Mouse (Mus musculus) gastrocnemius, adult 2 months (tissue): ENCODE results near the gene H2-DMb2. TPM values are rescaled to one million over a fixed set of nuclear protein-coding genes. Genes with fewer than 3 reads are reported as not detected.
A peak's percentile ranks its signal among the peaks of the same experiment; 100 is the strongest.

ENCODE experiments used
- DNase-seq: peaks from one replicate; pipeline ENCODE4 v3.0.0; 2022
- H3K27ac ChIP-seq: fragments of 200-600 bp; 2 replicates; pipeline ENCODE4 v1.8.1; 2022; ENCODE audit warnings: mild to moderate bottlenecking
- H3K4me3 ChIP-seq: fragments of 200-600 bp; 2 replicates; pipeline ENCODE4 v1.8.1; 2022; ENCODE audit warnings: mild to moderate bottlenecking, moderate library complexity
- CTCF ChIP-seq: fragments of 200-600 bp; IDR thresholded peaks from 2 replicates; pipeline ENCODE4 v1.8.1; 2022; ENCODE audit warnings: antibody characterized with exemption, mild to moderate bottlenecking, moderate library complexity
- intact Hi-C: fragments of 180-260 bp; cut with DNase I; formaldehyde crosslinking; loops from one replicate; pipeline ENCODE4 v1.15.1; 2025
- total RNA-seq, 2 experiments: library from RNA; stranded (reverse); gene quantifications; 2 replicates each; pipeline ENCODE4 v1.2.3; 2021

Gene H2-DMb2
- total RNA-seq, 2 experiments from 2014 or later, result 0.46 to 0.47 TPM

DNA sequence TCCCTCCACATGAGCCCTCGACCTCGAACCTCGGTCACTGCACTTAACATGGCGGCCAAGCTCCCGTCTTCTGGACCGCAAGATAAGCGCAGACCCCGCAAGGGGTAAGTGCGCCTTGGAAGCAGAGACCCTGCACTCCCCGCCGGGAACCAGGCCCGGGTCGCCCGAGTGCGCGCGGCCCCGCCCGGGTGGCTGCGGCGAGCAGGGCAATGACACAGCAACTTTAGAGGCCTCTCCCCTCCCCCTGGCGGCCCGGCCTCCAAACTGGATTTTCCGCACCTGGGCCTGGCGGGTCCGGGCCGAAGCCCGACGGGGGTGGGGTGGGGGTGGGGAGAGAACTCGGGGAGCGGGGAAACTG is 22.3 kb upstream of the H2-DMb2 start:
- peak; percentile 96 for DNase-seq
- Histone ChIP-seq H3K4me3 (peak overlapping the region; percentile 81), H3K27ac (peak overlapping the region; percentile 99)
- intact Hi-C loops, result loop anchor here (5.0 kb wide), 1 partner anchor 88 kb away; the partner anchor contains the start of genes Rxrb and Slc39a7
- peak; percentile 49 for TF ChIP-seq CTCF

DNA sequence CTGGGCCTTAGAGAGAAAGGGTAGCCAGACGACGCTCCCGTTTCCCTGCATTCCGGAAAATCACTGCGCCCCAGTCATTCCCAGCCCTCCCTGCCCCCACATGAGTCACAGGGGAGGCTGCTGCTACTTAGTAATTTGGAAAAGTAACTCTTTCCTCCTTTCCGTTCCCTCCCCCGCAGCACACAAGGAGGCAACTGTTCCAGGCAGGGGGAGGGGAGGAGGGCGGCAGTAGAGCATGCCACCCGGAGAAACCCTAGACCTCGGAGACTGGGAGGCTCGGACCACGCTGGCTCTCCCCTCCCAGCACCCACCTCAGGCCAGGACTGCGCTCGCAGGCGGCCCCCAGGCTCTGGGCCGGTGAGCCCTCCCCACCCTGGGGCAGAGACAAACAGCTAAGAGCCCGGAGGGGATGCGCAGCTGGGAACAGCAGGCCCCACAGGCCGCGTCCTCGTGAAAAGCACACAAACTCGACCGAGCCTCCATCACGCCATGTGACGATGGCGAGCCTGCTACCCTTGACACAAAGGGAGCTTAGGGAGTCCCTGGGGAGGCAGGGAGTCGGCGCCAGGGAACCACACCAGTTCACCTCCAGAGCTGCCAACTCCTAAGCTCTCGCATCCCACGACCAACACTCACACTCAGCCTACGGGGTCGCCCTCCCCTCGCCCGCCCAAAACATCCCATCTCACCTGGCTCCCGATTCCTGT is 21.8 kb upstream of the H2-DMb2 start:
- intact Hi-C loops, result loop anchor here (5.0 kb wide), 1 partner anchor 89 kb away; the partner anchor contains the start of genes Rxrb and Slc39a7
- peak; percentile 94 for DNase-seq
- Histone ChIP-seq H3K4me3 (peak overlapping the region; percentile 81), H3K27ac (peak overlapping the region; percentile 99)
- TF ChIP-seq CTCF, result no peak

DNA sequence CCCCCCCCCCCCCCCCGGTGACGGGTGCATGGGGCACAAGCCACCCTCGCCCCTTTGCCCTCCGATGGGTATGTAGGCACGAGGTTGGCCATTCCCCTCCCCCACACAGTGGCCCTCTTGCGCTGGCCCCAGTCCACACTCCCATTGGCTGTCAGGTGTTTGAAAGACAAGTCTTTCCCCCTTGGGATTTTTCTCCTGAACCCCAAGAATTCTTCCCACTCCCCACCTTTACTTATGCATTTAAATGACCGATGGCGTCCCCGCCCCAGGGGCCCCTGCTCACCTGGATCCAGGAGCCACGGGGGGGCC is 21.3 kb upstream of the H2-DMb2 start:
- no peak for TF ChIP-seq CTCF
- Histone ChIP-seq H3K4me3 (peak overlapping the region; percentile 81), H3K27ac (peak overlapping the region; percentile 99)
- peak; percentile 85 for DNase-seq
- intact Hi-C loops, result loop anchor here (5.0 kb wide), 1 partner anchor 90 kb away; the partner anchor contains the start of genes Rxrb and Slc39a7

DNA sequence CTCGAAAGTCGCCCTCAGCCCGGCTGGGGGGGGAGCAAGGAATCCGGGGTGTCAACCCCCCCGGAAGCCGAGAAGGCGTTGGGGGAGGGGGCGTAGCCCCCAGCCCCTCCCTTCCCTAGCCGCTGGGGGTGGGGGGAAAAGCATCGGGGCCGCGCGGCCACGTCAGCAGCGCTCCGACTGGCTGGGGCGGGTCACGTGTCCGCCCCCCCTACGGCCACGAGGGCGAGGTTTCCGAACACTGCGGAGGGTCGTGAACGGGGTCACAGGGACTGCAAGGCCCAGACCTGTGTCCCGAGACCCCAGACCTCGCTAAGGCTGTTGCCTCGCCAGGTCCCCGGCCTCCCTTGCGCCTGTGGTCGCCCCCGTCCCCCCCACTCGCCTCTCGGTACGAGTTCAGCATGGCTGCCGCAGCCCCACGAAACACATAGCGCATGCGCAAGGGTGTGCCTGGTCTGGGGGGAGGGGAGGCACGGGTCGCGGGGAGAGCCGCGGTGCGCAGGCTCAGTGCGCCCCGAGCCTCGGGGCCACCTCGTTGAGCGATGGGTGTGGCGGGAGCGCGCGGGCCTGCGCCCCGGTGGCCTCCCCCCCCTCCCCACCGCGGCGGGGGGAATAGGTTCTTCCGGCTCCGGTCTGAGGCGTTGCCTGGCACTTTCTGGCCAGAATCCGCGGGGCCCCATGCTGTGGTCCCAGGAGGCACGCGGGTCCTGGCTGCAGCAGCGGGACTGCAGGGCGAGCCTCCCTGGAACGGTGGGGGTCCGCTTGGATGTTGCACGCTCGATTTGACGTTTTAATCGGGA is 20.7 kb upstream of the H2-DMb2 start, which contains the start of gene Brd2:
Gene Brd2, minus strand, starts transcription at position 447 of the 797 bp plus-strand sequence.
- Histone ChIP-seq H3K27ac (peak within 1 kb of the TSS; percentile 99), H3K4me3 (peak within 1 kb of the TSS; percentile 81)
- intact Hi-C loops, result loop anchor here (5.0 kb wide), 1 partner anchor 90 kb away; the partner anchor contains the start of genes Rxrb and Slc39a7
- TF ChIP-seq CTCF, result peak; percentile 10; the same call in 1 of the 2 replicates
- DNase-seq, result peak; percentile 99

DNA sequence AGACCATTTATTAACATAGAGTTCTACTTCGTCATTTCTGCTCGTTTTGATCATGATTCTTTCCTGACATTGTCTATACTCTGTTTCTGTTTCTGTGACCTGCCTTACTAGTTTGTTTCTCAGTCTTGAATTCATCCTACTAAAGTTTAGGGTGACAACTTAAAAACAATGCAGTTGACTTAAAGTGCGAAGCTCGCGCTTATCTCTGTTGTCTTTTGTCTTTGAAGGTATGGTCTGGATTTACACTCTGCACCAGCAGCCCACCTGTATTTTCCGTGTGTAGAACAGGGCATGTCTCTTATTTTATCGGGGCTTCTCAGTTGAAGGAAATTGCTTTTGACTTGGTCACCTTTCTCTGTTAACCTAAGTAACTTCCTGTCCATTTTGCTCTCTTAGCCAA is 20.0 kb upstream of the H2-DMb2 start:
- Histone ChIP-seq H3K27ac (peak overlapping the region; percentile 99), H3K4me3 (peak overlapping the region; percentile 81)
- TF ChIP-seq CTCF, result no peak
- intact Hi-C loops, result loop anchor here (5.0 kb wide), 1 partner anchor 91 kb away; the partner anchor contains the start of genes Rxrb and Slc39a7
- DNase-seq, result no peak

DNA sequence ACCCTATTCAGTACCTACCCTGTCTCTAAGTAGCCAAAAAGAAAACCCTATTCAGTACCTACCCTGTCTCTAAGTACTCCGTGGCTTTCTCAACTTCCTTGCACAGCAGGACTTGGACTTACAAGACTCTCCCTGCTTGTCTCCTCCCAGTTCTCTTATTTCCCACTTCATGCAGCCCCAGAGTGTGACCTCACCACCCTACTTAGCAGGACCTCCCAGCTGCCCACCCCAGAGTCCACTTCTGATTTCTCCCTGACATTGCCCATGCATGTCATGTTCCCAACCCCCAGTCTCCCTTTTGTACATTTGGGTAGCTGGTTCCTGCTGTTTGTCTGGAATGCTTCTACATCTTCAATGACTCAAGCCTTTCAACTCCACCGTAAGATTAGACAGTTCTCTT is 19.6 kb upstream of the H2-DMb2 start:
- H3K4me3 ChIP-seq, result peak overlapping the region; percentile 81
- peak; percentile 51 for DNase-seq
- H3K27ac ChIP-seq, result peak overlapping the region; percentile 99
- intact Hi-C loops, result loop anchor here (5.0 kb wide), 1 partner anchor 91 kb away; the partner anchor contains the start of genes Rxrb and Slc39a7
- TF ChIP-seq CTCF, result no peak

DNA sequence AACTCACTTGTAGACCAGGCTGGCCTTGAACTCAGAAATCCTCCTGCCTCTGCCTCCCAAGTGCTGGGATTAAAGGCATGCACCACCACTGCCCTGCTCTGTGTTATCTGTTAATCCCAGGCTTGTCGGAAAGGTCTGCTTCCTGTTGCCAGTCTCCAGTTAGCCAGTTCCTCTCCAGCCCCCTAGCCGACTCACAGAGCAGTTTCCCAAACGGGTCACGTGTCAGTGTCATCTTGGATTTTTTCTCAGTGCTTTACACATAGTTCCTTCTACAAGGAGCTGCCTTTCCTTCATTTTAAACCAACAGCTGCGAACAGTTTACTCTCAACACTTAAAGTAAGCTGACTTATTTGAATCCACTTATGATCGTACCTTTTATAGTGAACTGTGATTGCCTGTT is 18.5 kb upstream of the H2-DMb2 start:
- no peak for TF ChIP-seq CTCF
- Histone ChIP-seq H3K4me3 (peak overlapping the region; percentile 23), H3K27ac (peak overlapping the region; percentile 24)
- intact Hi-C loops, result loop anchor here (5.0 kb wide), 1 partner anchor 92 kb away; the partner anchor contains the start of genes Rxrb and Slc39a7
- no peak for DNase-seq

DNA sequence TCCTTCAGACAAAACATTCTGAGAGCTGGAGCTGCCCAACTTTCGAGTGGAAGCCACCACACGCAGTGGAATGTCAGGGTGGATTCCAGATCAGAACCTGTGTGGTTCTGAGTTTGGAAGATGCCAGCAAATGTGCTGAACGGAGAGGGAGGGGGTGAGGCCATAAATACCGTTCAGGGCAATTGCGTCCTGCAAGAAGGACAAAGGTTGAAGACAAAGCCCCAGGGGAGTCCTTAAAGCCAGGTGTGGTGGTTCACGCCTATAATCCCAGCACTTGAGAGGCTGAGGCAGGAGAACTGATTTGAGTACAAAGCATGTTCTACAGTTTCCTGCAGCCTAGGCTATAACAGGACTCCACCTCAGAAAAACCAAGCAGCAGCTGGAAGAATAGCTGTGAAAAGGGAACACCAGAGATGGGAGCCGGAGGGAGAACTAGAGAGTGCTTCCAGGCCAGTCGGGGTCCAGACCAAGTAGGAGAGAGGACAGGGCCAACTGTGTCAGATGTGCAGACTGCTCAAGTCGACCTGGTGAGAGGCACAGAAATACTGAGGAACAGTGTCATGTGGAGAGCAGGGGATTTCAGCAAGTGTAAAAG is 16.2 kb upstream of the H2-DMb2 start:
- Histone ChIP-seq H3K27ac (peak overlapping the region; percentile 28; the same call in 1 of the 2 replicates), H3K4me3 (no peak overlapping the region)
- intact Hi-C loops, result no loop called here
- TF ChIP-seq CTCF, result no peak
- DNase-seq, result no peak

DNA sequence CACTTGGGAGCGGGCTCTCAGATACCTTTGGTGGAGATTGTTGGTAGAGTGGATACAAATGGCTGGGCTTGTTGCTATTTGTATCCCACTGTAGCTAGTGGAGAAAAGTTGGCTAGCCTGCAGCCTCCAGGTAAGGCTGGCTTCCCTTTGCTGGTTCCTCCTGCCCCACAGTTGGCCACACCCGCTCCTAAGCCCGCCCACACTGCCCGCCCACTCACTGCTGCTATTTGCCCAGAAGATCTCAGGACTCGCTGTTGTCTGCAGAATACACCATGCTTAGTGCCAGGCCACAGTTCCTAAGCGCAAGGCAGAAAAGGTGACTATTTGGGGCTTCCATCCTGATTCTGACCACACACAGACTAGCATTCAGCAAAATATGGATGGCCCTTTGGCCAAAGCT is 15.6 kb upstream of the H2-DMb2 start:
- H3K4me3 ChIP-seq, result no peak overlapping the region
- DNase-seq, result peak; percentile 67
- no peak for TF ChIP-seq CTCF
- intact Hi-C loops, result no loop called here
- peak overlapping the region; percentile 40; the same call in 1 of the 2 replicates for H3K27ac ChIP-seq

DNA sequence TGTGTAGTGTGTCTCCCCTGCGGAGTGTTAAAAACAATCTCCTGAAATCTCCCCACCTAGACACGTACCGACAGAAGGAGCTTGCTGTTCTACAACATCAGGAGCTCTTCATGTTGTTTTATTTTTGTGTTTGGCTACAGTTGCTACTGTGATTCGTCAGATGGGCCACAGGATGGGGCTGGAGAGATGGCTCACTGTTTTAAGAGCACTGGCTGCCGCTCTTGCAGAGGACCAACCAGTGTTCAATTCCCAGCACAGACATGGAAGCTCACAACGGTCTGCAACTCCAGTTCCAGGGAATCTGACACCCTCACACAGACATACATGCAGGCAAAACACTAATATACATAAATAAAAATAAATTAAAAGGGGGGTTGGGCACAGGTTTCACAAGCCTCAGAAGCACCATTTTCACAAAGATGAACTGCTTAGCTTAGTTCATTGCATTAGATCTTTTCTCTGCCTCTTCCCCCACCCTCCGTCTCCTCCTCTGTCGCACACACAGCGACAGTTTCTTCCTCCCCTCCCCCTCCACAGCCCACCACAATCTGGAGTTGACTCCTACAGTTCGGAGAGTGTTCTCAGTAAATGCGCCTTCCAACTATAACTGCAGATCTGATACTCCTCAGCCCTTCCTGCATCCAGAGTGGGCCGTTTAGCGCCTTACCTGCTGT is 14.7 kb upstream of the H2-DMb2 start:
- peak; percentile 33 for TF ChIP-seq CTCF
- intact Hi-C loops, result no loop called here
- Histone ChIP-seq H3K4me3 (no peak overlapping the region), H3K27ac (peak overlapping the region; percentile 40; the same call in 1 of the 2 replicates)
- DNase-seq, result no peak

DNA sequence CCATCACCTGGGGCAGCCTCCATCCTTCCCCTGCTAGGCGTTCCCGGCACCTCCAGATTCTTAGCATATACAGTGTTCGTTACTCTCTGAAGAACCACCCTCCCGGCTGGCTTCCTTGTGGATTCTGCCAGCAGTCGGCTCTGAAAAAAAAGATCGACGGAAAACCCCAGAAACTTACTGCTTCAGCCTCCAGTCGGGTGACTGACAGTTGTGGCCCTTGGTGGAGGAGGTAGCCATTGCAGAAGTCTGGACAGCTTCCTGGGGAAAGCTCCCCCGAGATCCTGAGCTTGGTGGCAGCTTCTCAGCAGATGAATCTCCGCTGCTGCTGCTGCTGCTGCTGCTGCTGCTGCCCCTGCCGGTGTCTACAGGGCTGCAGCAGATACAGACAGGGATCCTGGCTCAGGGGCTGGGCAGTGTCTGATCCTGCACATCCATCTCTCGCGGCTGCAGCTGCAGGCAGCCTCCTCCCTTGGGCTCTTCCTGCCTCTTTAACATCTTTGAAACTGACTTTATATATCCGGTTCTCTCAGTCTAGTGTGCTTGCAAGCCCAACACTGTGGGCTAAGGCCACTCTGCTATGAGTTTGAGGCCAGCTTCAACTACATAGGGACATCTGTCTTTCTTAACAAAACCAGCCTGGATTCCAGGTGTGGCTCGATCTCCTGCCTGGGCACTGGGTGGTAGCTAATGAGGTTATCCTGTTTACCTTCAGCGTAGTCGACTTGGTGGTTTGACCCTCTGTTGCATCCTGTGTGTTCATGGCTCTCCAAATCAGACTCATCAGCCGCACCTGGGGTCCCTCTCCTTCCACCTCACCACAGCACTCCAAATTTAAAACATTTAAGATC is 13.9 kb upstream of the H2-DMb2 start:
- Histone ChIP-seq H3K4me3 (no peak overlapping the region), H3K27ac (no peak overlapping the region)
- intact Hi-C loops, result no loop called here
- TF ChIP-seq CTCF, result no peak
- DNase-seq, result no peak
